Mouse (Mus musculus) lung, postnatal 4 days (tissue): ENCODE measurements around the gene Ropn1.
"Not testable (repeated sequence)": the region's sequence is repeated elsewhere in the genome, so short reads cannot be mapped to it uniquely, and the experiment has no call there.

Experiments used
- DNase-seq, 2 experiments: peaks; one replicate each; pipeline ENCODE4 v3.0.0; 2021

The Ropn1 gene

DNA sequence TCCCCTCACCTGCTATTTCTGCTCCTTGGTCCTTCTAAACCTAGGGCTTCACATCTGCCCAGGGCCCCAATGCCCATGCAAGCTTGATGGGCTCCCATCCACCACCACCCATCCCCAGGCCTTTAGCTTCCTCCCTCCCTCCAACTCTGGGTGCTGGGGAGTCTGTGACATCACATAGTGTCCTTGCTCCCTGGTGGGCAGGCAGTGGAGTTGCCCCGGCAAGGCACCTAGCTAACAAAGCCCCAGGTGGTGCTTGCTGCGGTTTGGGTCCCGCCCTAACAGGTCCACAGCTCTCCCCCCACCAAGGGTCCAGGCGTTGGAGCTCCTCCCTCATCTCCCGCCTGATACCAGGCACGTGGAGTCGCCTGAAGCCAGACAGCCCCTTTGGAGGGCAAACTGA lies at the start of gene Ropn1:
Gene Ropn1, plus strand, starts transcription at position 301 of the 400 bp plus-strand sequence.
- no peak for DNase-seq

DNA sequence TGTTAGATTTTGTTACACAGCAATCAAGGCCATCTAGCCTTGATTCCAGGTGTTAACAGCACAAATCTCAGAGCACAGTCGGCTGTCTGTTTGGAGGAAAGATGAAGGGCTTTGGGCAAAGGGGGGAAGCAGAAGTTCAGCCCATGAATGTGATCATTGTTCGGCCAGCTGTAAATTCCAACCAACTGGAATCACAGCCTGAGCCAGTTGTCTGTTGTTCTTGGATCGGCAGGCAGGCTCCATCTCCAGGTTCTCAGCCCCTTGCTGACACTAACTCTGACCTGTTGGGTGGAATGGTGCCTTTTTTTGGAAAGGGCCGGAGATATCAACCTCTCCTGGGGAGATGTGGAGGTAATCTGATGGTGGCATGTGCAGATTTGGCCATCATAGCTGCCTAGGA lies 47.8 kb upstream of the Ropn1 start:
- no peak for DNase-seq

DNA sequence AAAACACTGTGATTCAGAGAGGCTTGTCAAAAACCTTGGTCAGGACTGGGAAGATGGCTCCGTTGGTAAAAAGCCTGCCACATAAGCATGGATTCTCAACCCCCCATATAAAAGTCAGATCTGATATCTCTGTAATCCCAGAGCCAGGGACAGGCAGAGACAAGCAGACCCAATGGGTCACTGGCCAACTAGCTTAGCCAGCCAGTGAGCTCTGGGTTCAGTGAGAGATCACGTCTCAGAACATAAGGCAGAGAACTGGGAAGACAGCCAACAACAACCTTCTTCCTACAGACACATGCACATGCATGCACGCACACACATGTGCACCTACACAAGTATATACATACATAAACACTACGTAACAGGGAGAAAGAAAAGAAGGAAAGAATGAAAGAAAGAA lies 46.6 kb upstream of the Ropn1 start:
- DNase-seq, result no peak

DNA sequence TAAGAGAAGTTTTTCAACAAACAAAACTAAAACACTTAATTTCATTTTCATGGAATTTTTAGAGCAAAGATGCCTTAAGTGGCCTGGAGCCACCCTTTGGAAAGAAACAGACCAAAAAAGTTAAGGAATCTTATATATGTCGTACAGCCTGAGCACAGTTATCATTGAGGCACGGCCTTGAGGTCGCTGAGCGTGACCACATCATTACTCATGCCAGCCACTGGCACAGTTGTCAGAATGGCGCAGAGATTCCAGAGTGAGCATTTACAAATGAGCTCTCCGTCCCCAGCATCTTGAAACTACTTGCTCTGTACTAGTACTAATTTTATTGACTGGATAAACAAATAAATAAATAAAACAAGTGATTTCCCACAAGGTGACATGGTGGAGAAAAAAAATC lies 45.9 kb upstream of the Ropn1 start:
- DNase-seq, result no peak

DNA sequence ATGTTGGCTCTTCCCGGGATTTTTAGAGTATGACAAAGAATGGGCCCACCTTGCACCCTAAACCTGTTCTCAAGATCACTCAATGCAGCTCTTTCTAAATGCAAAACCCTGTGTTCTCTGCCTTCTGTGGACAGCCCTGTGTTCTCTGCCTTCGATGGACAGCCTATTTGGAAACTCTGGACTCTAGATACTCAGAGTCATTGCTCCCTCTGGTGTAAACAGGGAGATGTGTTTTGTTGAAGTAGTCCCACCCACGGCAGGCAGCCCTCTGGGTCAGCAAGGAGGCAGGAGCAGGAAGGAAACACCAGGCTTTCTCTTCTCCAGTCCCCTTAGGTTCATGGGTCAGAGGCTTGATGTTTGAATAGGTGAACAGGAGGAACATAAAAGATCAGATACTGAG lies 44.0 kb upstream of the Ropn1 start:
- peak; percentile 33 to 43 for DNase-seq

DNA sequence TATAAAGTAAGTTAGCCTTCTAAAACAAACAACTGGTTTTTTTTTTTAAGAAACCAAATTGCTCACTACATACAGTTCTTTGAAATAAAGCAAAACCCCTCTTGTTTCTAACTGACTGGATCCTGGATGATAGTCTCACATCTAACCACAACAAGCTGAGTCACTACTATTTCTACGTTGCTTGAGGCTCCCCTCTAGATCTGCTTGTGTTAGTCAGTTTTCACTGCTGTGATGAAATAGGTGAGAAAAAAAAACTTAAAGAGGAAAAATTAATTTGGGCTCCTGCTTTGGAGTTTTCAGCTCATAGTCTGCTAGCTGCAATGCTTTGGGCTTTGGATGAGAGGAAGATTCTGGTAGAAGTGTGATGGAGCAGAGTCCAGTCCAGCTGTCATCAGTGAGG lies 39.6 kb upstream of the Ropn1 start:
- no peak for DNase-seq

DNA sequence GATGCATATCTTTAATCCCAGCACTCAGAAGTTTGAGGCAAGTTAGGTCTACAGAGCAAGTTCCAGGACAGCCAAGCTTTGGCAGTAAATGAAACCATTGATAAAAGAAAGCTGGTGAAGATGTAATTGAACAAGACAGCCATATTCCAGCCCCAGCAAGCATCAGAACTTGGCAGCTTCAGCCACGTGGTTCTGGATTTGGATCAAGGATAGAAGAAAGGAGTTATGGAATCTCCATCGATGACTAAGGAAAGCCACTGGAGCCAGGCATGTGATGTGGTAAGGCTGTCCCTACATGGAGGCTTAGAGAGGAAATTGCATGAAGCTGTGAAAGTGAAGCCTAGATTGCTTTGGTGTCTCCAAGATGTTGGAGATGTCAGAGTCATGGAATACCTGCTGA lies 35.7 kb upstream of the Ropn1 start:
- DNase-seq, result no peak

DNA sequence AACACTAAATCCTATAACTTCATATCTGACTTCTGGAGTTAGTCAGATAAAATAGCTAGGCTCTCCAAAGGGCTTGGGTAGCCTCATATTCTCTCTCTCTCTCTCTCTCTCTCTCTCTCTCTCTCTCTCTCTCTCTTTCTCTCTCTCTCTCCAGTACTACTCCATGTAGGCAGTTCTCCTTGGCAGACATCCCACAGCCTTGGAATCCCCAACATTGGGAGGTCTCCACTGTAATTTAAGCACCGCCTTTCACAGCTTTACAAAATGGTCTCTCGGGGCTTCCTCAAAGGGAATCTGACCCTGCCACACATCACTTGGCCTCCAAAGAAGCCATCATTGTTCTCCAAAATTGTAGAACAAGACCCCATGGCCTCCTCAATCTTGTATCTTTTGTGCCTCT lies 22.1 kb upstream of the Ropn1 start:
- no peak for DNase-seq

DNA sequence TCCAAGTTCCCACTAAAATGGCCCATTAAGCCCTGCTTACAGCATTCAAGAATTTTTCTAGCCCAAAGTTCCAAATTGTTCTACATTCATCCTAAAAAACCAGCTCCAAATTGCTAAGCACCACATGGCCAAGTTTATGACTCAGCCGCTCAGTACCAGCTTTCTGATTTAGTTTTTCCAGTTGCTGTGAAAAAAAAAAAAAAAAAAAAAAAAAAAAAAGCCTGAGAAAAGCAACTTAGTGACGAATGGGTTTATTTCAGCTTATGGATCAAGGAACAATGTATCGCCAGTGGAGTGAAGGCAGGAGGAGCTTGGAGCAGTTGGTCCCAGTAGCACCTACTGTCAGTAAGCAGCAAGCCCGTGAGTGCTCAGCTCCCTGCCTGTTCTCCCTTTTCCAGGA lies 21.3 kb upstream of the Ropn1 start:
- DNase-seq, result no peak

DNA sequence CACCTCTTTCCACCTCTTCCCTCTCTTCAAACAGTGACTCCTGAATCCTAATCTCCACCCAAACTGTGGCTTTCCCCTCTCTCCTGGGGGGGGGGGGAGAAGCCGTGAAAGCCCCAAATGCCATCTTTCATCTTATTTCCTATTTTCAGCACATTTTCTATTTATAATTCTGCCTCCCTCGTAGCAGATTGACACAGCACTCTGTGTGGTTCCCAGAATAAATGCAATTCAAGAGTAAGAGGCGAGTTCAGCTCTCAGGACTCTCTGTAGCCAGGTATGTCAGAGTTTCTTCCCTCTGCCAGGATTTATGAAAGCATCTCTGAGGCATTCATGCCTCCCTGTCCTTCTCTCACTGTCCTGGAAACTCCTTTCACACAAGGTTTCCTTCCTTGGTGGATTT lies 14.2 kb upstream of the Ropn1 start:
- no peak for DNase-seq

DNA sequence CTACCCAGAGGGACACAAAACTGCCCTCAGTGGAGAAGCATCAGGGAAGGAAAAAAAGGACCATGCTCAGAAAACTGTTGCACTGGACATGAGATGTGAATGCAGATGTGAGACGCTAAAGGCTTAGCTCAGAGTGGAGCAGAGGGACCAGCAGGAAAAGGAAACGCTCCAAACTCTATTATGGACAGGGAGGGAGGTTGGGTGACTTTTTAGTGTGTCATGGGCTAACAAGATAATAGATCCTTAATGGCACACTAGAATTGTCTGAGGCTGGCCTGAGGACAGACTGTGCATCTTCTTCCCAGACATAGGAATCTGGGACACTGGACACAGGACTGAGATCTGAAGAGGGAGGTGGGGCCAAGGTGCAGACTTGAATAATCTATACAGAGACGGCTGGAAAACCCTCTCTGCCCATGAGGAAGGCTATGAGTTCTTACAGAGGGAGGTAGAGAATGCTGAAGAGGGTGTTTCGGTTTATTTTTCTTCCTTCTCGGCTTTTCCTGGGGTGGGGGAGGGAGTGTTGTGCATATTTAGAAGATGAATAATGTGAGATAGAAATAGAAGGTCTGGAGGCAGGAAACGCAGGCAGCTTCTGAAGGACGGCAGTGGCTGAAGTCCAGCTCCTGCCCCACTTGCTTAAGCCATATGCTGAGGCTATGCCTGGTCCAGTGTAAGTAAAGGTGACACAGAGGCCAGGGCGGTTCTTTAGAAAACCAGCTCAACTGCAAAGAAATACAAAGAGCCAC lies 6.0 kb upstream of the Ropn1 start:
- DNase-seq, result peak; percentile 52 to 81

DNA sequence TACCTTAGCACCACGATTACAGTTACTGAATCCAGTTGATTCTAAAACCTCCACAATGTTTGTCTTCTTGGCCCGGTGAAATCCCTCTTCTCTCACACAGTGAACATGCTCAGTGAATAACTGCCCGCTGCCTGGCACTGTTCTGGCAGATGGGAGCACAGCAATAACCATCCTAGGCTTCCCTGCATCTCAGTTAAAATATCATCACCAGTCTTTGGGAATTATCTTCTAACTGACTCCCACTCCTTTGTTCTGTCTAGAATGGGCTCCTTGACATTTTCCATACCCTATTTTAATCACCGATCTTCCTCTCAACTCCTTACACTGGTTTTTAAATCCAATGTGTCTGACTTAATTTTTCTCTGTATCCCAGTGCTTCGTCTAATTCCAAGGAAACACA lies 3.3 kb downstream of the Ropn1 start:
- no peak for DNase-seq

DNA sequence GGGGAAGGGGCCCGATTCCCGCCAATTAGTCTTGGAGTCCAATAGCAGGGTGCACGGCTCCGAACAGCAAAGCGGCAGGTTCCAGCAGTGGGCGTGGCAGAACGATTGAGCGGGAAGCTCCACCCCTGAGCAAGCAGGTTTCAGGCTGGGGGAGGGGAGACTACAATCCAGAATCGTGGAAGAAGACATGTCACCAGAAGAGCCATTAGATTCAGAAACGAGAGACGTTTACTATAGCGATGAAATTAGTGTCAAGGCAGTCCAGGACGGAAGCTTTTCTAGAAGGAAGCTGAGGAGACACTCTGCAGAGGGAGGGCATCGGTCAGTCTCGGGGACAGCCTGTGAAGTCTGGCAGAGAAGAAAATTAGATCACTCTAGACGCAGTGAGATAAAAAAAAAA lies 7.8 kb downstream of the Ropn1 start:
- DNase-seq, result not testable (repeated sequence)

DNA sequence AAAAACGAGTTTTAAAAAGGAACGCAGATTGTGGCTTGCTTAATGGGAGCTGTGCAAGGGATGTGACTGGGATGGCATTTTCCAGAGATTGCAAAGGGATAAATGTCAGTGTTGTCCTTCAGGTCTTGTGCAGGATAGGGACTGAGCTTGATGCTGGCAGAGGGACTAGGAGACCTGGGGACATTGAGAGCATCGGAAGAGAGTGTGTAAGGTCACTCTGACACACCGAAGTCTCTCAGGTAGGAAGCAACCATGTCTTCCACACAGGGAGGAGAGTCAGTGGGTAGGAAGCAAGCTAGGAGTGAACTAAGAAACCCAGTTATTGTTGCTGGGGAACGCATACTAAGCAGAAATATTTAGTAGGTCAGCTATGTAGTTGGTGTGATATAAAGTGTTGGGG lies 8.3 kb downstream of the Ropn1 start:
- no peak for DNase-seq

DNA sequence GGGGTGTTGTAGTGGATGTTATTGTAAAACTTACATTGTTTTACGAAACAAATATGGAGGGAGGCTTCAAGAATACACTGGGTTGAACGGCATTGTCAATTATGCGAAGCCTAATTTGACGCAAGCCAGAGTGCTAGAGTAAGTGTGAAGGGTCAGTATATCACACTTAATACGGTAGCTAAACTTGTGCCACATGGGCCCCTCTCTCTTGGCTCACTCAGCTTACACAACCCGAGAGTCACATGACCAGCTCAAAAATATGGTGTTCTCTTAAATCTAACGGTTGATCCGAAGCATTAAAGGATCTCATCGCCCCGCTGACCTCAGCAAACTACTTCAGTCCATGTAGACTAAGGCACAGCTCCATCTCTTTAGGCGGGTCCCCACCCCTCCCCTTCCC lies 8.7 kb downstream of the Ropn1 start:
- peak in 1 of 2 experiments; percentile 15 for DNase-seq

DNA sequence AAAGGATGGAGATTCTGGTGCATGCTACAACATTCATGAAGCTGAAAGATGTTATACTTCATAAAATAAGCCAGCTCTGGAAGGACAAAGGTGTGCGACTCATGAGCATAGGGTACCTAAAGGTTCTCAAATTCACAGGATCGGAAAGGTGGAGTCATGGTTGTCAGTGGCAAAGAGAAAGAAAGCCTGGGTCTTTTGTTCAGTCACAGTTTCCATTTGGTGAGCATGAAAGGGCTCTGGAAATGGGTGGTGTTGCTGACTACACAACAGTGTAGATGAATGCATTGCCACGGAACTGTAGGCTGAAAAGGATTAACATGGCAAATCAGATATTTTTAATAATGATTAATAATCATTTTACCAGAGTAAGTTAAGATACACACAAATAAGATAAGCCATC lies 14.8 kb downstream of the Ropn1 start:
- DNase-seq, result no peak

DNA sequence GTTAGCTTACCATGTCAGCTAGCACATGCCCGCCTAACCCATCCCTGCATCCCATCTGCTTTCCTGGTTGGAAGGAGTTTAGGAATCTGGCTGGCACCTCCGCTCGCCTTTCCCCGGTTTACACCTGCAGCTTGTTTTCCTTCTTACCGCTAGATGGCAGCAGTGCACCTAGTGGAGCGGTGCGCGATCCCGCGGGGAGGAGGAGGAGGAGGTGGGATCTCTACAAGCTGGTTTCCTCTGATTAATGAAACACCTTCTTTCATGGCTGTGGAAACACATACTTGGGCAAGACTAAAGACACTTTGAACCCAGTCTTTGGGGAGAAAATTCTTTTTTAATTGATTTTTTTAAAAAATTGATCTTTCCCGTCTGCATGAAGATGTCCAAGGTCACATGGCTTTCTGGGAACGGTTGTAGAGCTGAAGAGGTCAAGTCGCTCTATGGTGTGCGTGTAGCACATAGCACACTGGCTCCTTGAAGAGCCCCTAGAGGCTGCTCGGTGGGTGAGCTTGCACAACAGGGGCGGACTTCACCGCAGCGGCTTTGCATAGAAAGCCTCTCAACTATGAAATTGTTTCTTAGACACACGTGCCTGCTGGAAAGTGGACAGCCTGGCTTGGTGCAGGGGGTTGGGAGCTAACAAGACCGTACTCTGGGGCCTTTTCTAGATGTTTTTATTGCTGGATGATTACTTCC lies 17.5 kb downstream of the Ropn1 start:
- peak; percentile 81 for DNase-seq

DNA sequence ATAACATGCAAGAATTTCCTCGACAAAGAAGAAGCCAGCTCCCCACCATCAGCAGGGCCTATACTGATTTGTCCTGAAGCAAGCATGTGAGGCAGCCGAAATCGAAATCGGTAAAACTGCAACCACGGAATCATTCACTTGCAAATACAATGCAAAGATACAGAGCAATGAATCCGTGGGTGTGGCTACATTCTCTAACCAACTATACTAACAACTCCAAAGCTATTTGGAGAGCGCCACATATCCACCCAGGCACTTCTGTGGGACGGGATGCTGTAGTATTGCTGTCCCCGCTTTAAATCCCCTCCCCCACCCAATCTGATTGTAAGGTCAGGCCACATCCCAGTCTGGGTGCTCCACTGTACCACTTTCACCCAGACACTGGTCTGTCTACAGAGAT lies 18.6 kb downstream of the Ropn1 start:
- DNase-seq, result no peak

DNA sequence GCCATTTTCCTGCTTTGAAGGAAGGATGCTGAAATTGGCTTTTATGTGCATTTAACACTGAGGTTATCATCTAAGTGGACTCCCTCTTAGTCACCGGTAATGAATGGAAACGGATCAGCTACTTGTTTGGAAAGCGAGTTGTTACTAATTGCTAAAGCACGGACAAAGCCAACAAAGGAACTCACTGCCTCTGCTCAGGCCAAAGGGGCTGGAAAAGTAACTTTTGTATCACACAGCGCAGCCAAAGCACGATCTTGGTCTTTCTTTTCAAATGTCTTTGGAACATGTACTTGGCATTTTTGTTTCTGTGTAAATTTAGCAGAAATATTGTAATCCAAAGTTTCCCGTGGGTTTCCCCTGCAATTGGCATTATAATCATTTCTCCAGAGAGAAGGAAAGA lies 22.2 kb downstream of the Ropn1 start:
- no peak for DNase-seq

DNA sequence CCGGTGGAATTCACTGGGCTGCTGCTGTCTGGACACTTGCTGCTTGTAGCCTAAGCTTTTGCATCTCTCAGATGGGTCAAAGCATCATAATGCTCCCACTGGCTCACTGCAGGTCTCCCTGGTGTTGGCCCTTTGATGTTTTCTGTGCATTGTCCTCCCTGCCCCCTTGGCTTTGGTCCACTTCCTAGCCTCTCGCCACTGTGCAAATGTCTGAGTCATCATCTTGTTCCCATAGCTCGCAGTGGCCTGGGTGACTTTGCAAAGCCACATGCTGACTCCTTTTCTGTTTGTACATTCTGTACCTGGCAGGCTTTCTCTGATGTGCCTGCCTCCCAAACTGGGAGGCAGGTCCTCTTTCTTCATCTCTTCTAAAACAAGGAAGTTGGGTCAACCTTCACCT lies 23.1 kb downstream of the Ropn1 start:
- no peak for DNase-seq

DNA sequence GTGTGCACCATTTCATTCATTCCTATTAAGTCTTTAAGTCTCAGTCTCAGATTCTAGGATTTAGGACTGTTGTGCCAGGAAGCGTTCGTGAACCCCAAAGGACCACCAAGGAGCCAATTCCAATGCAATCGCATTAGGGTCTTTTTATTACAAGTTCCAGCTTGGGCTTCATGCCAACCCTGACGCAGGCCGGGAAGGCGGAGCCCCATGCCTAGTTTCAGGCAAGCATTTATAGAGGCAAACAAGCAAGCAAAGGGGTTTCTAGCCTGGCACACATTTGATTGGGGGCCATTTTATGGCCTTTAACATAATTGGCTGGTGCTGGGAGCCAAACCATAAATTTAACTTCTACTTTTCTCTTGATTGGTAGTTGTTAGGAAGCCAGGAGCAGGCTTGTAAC lies 24.6 kb downstream of the Ropn1 start:
- no peak for DNase-seq

DNA sequence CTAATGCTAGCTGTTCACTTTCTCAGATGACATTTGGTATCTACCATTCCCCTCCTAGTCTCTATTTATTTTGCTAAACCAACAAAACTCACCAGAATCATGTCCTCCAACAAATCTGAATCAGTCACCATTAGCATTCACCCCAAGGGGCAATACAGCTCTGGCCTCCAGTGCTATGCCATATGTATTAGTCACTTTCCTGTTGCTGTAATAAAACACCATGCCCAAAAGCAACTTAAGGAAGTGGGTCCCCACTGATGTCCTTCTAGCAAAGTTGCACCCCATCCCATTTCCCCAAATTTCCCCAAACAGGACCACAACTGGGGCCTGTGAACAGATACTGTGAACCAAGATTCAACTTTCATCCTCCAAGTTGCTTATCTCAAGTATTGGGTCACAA lies 32.1 kb downstream of the Ropn1 start:
- DNase-seq, result no peak

DNA sequence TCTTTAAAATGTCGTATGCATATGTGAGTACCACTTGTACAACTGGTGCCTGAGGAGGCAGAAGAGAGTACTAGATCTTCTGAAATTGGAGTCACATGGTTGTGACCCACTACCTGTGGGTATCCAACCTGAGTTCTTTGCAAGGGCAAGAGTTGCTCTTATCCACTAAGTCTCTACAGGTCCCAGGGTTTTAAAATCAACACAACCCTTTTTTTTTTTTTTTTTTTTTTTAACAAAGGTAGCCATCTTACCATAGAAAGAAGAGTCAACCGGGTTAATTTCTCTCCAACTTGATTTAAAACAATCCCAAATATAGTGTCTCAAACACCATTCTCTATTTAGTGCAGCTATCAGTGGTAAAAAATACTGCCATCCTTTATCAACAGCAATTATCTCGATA lies 40.2 kb downstream of the Ropn1 start:
- DNase-seq, result no peak

DNA sequence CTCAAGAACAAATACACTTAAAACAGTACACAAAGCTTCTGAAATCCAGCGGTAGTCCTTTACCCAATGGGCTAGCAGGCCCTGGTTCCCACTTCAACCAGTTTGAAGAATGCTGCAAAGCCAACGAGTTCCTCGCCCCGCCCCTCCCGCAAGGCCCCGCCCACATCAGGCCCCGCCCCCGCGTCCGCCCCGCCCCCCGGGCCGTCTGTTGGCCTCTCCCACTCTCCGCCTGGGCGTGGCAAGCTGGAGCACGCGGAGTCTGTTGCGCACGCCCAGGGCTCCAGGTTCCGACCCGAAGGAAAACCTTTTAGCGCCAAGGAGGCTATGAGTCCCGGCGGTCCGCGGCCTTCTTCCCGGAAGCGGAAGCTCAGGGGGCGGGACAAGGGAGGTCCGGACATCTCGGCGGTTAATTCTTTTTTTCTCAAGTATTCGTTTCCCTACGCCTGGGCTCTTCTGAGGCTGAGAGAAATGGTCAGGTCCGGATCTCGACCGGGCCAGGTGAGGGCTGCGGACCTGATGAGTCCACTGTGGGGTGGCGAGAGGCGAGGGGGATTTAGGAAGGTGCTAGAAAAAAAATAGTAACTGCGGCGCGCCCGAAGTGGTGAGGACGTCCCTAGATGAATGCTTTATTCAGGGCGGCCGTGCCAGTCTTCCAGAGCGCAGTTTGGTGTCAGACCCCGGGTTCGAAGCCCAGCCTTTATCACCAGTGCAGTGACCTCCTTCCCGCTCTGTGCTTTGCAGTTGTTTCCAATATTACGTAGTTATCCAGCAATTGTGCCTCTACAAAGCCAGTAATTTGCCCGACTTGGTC lies 40.8 kb downstream of the Ropn1 start, which contains the start of gene Ccdc14:
Gene Ccdc14, plus strand, starts transcription at position 283 of the 811 bp plus-strand sequence.
- peak; percentile 93 to 96 for DNase-seq
